Mouse (Mus musculus) stomach, postnatal 0 days (tissue): ENCODE measurements around the gene Cd80.

Experiments used
- CTCF ChIP-seq: IDR thresholded peaks from 2 replicates; pipeline ENCODE4 v1.5.1; 2016; ENCODE audit warnings: antibody characterized with exemption, low read depth, mild to moderate bottlenecking, moderate library complexity
- EP300 ChIP-seq: optimal IDR thresholded peaks from 2 replicates; pipeline ENCODE3; 2016; ENCODE audit warnings: antibody characterized with exemption

DNA sequence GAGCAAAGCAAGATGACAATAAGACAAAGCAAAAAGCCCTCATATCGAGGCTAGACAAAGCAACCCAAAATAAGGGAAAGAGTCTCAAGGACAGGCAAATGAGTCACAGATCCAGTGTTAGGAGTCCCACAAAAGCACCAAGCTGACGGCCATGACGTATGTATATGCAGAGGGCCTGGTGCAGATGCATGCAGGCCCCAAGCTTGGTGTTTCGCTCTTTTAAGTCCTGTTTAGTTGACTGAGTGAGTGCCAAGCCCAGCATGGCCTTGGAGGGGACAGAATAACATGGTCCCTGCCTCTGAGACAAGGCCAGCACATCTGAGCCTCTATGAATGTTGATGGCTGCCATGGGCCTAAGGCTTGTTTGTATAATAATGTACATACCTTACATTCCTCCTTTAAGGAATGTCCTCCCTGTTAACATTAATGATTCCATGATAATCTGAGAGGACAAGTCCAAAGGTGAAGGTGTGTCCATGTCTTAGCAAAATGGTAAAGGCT lies 21.0 kb upstream of the Cd80 start:
- TF ChIP-seq CTCF (no peak), EP300 (no peak)
